Mouse (Mus musculus) myocyte (in vitro differentiated cells): ENCODE results near the gene Tctn1.

Source experiments
- E2F4 ChIP-seq: IDR thresholded peaks from one replicate; pipeline ENCODE4 v1.6.1; 2011; ENCODE audit warnings: mild to moderate bottlenecking, control low read depth, moderate library complexity; ENCODE audit not compliant: insufficient read depth
- MAX ChIP-seq: IDR thresholded peaks from one replicate; pipeline ENCODE4 v1.6.1; 2011; ENCODE audit warnings: low read depth, mild to moderate bottlenecking, control low read depth
- MYOD1 ChIP-seq, 3 experiments: IDR thresholded peaks; one replicate each; pipeline ENCODE4 v1.6.1; 2011; ENCODE audit warnings: control low read depth in 2 of 3, low read depth in 2 of 3, mild to moderate bottlenecking in 2 of 3, moderate library complexity in 1 of 3; ENCODE audit not compliant: insufficient read length in 2 of 3, control insufficient read depth in 1 of 3
- MYOG ChIP-seq, 3 experiments: IDR thresholded peaks; one replicate each; pipeline ENCODE4 v1.6.1; 2011; ENCODE audit warnings: control low read depth in 2 of 3, low read depth in 2 of 3, mild to moderate bottlenecking in 2 of 3; ENCODE audit not compliant: insufficient read length in 2 of 3, control insufficient read depth in 1 of 3, insufficient read depth in 1 of 3
- POLR2A ChIP-seq: IDR thresholded peaks from one replicate; pipeline ENCODE4 v1.6.1; 2011; ENCODE audit warnings: low read depth, mild to moderate bottlenecking, control low read depth, moderate library complexity; ENCODE audit not compliant: insufficient read length
- POLR2AphosphoS2 ChIP-seq: IDR thresholded peaks from one replicate; pipeline ENCODE4 v1.6.1; 2011; ENCODE audit warnings: low read depth, control low read depth; ENCODE audit not compliant: insufficient read length
- SRF ChIP-seq: IDR thresholded peaks from one replicate; pipeline ENCODE4 v1.6.1; 2011; ENCODE audit warnings: low read depth; ENCODE audit not compliant: control insufficient read depth, insufficient read length
- TCF12 ChIP-seq: IDR thresholded peaks from one replicate; pipeline ENCODE4 v1.6.1; 2011; ENCODE audit warnings: mild to moderate bottlenecking, control low read depth; ENCODE audit not compliant: poor library complexity, insufficient read depth, severe bottlenecking
- TCF3 ChIP-seq: IDR thresholded peaks from one replicate; pipeline ENCODE4 v1.6.1; 2011; ENCODE audit warnings: low read depth, control low read depth; ENCODE audit not compliant: insufficient read length

DNA sequence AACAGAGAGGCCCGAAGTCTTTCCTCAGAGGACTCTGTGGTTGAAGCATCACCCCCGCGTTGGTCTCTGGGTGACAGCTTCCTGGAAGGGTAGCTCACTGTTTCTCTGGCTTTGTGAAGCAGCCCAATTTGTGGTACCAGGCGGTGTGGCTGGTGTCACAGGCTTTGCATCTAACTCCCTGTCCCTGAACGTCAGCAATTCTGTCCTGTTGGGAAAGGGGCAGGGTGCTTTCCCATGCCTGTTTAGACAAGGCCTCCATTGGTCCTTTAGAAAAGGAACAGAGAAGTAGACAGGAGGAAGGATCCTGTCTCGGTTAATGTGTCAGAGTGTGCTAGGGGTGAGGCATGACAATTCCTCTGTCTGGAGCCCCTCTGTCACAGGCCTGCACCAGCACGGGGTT lies 45.3 kb downstream of the Tctn1 start:
- TF ChIP-seq POLR2A (no peak), MAX (no peak), TCF12 (no peak), E2F4 (no peak), MYOG (IDR thresholded peaks at IDR 0.05; ENCODE audit: control insufficient read depth in 1 of 3, insufficient read depth in 1 of 3, insufficient read length in 2 of 3, low read depth in 2 of 3) (no peak), TCF3 (no peak), POLR2AphosphoS2 (no peak), SRF (no peak), MYOD1 (IDR thresholded peaks at IDR 0.05; ENCODE audit: control insufficient read depth in 1 of 3, insufficient read length in 2 of 3, low read depth in 2 of 3) (no peak)
